Mouse (Mus musculus) embryo, embryonic 10 days (tissue): Measurements from ENCODE around the gene Scfd2.

Experiments
- DNase-seq: peaks from one replicate; pipeline ENCODE4 v3.0.0-alpha.2; 2015; ENCODE audit warnings: low spot score

The Scfd2 gene

GRCm38 (mm10) chr5:74240926-74241680, 290.5 kb downstream of the Scfd2 start:
- DNase-seq: peak; percentile 84

- DNase-seq: no peak
These were observed 291.3 kb downstream of the Scfd2 start for GRCm38 (mm10) chr5:74240298-74240697.

GRCm38 (mm10) chr5:74239369-74239768, 292.2 kb downstream of the Scfd2 start:
- DNase-seq: no peak

- no peak for DNase-seq
These were observed 297.8 kb downstream of the Scfd2 start for GRCm38 (mm10) chr5:74233808-74234207.

- peak; percentile 54 for DNase-seq
These were observed 301.0 kb downstream of the Scfd2 start for GRCm38 (mm10) chr5:74230525-74230924.

GRCm38 (mm10) chr5:74229775-74230413, 301.7 kb downstream of the Scfd2 start:
- no peak for DNase-seq

GRCm38 (mm10) chr5:74228938-74229337, 302.6 kb downstream of the Scfd2 start:
- DNase-seq: no peak

- DNase-seq: no peak
These were observed 304.2 kb downstream of the Scfd2 start for GRCm38 (mm10) chr5:74227352-74227751.

GRCm38 (mm10) chr5:74226183-74226582, 305.4 kb downstream of the Scfd2 start:
- no peak for DNase-seq

GRCm38 (mm10) chr5:74224480-74224879, 307.1 kb downstream of the Scfd2 start:
- no peak for DNase-seq

- DNase-seq: no peak
These were observed 308.9 kb downstream of the Scfd2 start for GRCm38 (mm10) chr5:74222626-74223025.

- DNase-seq: no peak
These were observed 313.0 kb downstream of the Scfd2 start for GRCm38 (mm10) chr5:74218524-74218923.

- peak; percentile 25 for DNase-seq
These were observed 316.4 kb downstream of the Scfd2 start for GRCm38 (mm10) chr5:74215125-74215524.

GRCm38 (mm10) chr5:74214501-74215110, 317.0 kb downstream of the Scfd2 start:
- DNase-seq: peak; percentile 73

- peak; percentile 20 for DNase-seq
These were observed 320.2 kb downstream of the Scfd2 start for GRCm38 (mm10) chr5:74211346-74211745.

GRCm38 (mm10) chr5:74209640-74210039, 321.9 kb downstream of the Scfd2 start:
- no peak for DNase-seq

- DNase-seq: peak; percentile 32
These were observed 323.1 kb downstream of the Scfd2 start for GRCm38 (mm10) chr5:74208438-74208837.

- no peak for DNase-seq
These were observed 324.4 kb downstream of the Scfd2 start for GRCm38 (mm10) chr5:74207209-74207608.

GRCm38 (mm10) chr5:74206649-74207048, 324.9 kb downstream of the Scfd2 start:
- DNase-seq: no peak

- DNase-seq: no peak
These were observed 325.5 kb downstream of the Scfd2 start for GRCm38 (mm10) chr5:74206038-74206437.

GRCm38 (mm10) chr5:74205509-74205908, 326.1 kb downstream of the Scfd2 start:
- DNase-seq: peak; percentile 61

- DNase-seq: no peak
These were observed 327.1 kb downstream of the Scfd2 start for GRCm38 (mm10) chr5:74204465-74204864.

GRCm38 (mm10) chr5:74202515-74202914, 329.0 kb downstream of the Scfd2 start:
- no peak for DNase-seq
